Comparison of ENCODE assay signal across 20 mouse cellular contexts in genomic region chr6:90755613-90755941, GRCm38 (mm10).
A peak's percentile ranks its signal among the peaks of the same experiment; 100 is the strongest.
DNase-seq lines count a peak whose midpoint lies in the region; ATAC-seq and TF ChIP-seq lines count a peak whose summit lies in the region.
"Had no signal": no experiment of that assay in that cellular context is flagged by ENCODE, and none has a peak within 500 bp of the region (broad histone marks: within the 10 kb centered on the region; RNA-seq: fewer than 3 reads in every experiment).

No protein-coding gene starts in this region.

- DNase-seq in cerebellum, adult 2 months = no peak
- DNase-seq in cerebellum, postnatal 14 days = no peak
- DNase-seq in heart, adult 18-20 months = no peak
- no peak for DNase-seq in liver, postnatal 0 days
- no peak for DNase-seq in liver, embryonic 11.5 days (ENCODE audit: low spot score)
- DNase-seq: adrenal gland, postnatal 10 days; forebrain, postnatal 0 days; gastrocnemius, postnatal 10 days; gastrocnemius, postnatal 36 days had no signal

- no peak for TF ChIP-seq POLR2A in cerebellum, adult 2 months (IDR thresholded peaks at IDR 0.05; ENCODE audit: borderline replicate concordance, insufficient read depth, low read length)

- peaks cover 72% of the 10 kb centered on the region for H3K4me1 ChIP-seq in cerebellum, adult 2 months (ENCODE audit: control insufficient read depth, insufficient read depth, low read length)
- peaks cover 30% of the 10 kb centered on the region for H3K4me1 ChIP-seq in heart, embryonic 15.5 days (replicated peaks)
- peaks cover 54% of the 10 kb centered on the region for H3K4me1 ChIP-seq in liver, postnatal 0 days (ENCODE audit: insufficient read depth)
- peaks cover 16% of the 10 kb centered on the region for H3K4me1 ChIP-seq in liver, embryonic 11.5 days (replicated peaks; ENCODE audit: control insufficient read depth, insufficient read depth, low read length)
- H3K4me1 ChIP-seq: embryonic facial prominence, embryonic 12.5 days had no signal

- no peaks in the 10 kb centered on the region for H3K27me3 ChIP-seq in cerebellum, adult 2 months (ENCODE audit: control insufficient read depth, insufficient read depth, low read length)
- H3K27me3 ChIP-seq in heart, embryonic 15.5 days = no peaks in the 10 kb centered on the region
- no peaks in the 10 kb centered on the region for H3K27me3 ChIP-seq in liver, postnatal 0 days (ENCODE audit: insufficient read depth, low read length)
- no peaks in the 10 kb centered on the region for H3K27me3 ChIP-seq in liver, embryonic 11.5 days (replicated peaks; ENCODE audit: control insufficient read depth, insufficient read depth, low read length)
- H3K27me3 ChIP-seq: embryonic facial prominence, embryonic 12.5 days; embryonic facial prominence, embryonic 15.5 days; heart, embryonic 12.5 days; hindbrain, embryonic 12.5 days; hindbrain, embryonic 15.5 days; Patski had no signal

- no peak for TF ChIP-seq CTCF in cerebellum, adult 2 months (IDR thresholded peaks at IDR 0.05; ENCODE audit: borderline replicate concordance, insufficient read depth, low read depth, low read length)
- no peak for TF ChIP-seq CTCF in liver, postnatal 0 days (IDR thresholded peaks at IDR 0.05; ENCODE audit: low read depth)

- H3K36me3 ChIP-seq in heart, embryonic 15.5 days = no peaks in the 10 kb centered on the region
- H3K36me3 ChIP-seq in liver, postnatal 0 days (replicated peaks; ENCODE audit: insufficient read depth, low read length) = no peaks in the 10 kb centered on the region
- H3K36me3 ChIP-seq in liver, embryonic 11.5 days (ENCODE audit: control insufficient read depth, insufficient read depth, low read length) = no peaks in the 10 kb centered on the region
- no peaks in the 10 kb centered on the region for H3K36me3 ChIP-seq in macrophage (ENCODE audit: inconsistent target)
- H3K36me3 ChIP-seq: embryonic facial prominence, embryonic 12.5 days; embryonic facial prominence, embryonic 15.5 days; G1E; heart, embryonic 12.5 days; hindbrain, embryonic 12.5 days; hindbrain, embryonic 15.5 days had no signal

- no peak for TF ChIP-seq EP300 in liver, postnatal 0 days (IDR thresholded peaks at IDR 0.05; ENCODE audit: low read depth)

- no peak overlapping the region for H3K4me3 ChIP-seq in cerebellum, adult 2 months (replicated peaks; ENCODE audit: insufficient read depth, low read depth, low read length)
- no peak overlapping the region for H3K4me3 ChIP-seq in heart, embryonic 15.5 days
- H3K4me3 ChIP-seq in liver, postnatal 0 days (ENCODE audit: low read depth, low read length) = no peak overlapping the region
- no peak overlapping the region for H3K4me3 ChIP-seq in liver, embryonic 11.5 days (ENCODE audit: low read depth, low read length)
- H3K4me3 ChIP-seq in macrophage (ENCODE audit: inconsistent target) = no peak overlapping the region
- H3K4me3 ChIP-seq: embryonic facial prominence, embryonic 12.5 days; embryonic facial prominence, embryonic 15.5 days; heart, embryonic 12.5 days; hindbrain, embryonic 12.5 days; hindbrain, embryonic 15.5 days had no signal

- H3K9ac ChIP-seq in heart, embryonic 15.5 days = no peak overlapping the region
- no peak overlapping the region for H3K9ac ChIP-seq in liver, postnatal 0 days (replicated peaks)
- no peak overlapping the region for H3K9ac ChIP-seq in liver, embryonic 11.5 days (ENCODE audit: low read depth, low read length)
- H3K9ac ChIP-seq: embryonic facial prominence, embryonic 12.5 days; embryonic facial prominence, embryonic 15.5 days; forebrain, postnatal 0 days; heart, embryonic 12.5 days; hindbrain, embryonic 12.5 days; hindbrain, embryonic 15.5 days had no signal

- 36% methylated on average over 6 of the region's 6 CpGs for WGBS in cerebellum, adult 2 months
- 81% methylated on average over 6 of the region's 6 CpGs for WGBS in heart, embryonic 15.5 days
- 75% methylated on average over 6 of the region's 6 CpGs for WGBS in liver, postnatal 0 days (ENCODE audit: insufficient replicate concordance)
- WGBS in liver, embryonic 11.5 days = 80% methylated on average over 6 of the region's 6 CpGs
- WGBS in macrophage (ENCODE audit: missing documents) = 95% methylated on average over 6 of the region's 6 CpGs

- H3K4me2 ChIP-seq in heart, embryonic 15.5 days = no peak overlapping the region
- H3K4me2 ChIP-seq in liver, postnatal 0 days (ENCODE audit: low read depth, low read length) = peak overlapping the region; percentile 56; the same call in 1 of the 2 replicates
- H3K4me2 ChIP-seq in liver, embryonic 11.5 days = no peak overlapping the region
- H3K4me2 ChIP-seq: embryonic facial prominence, embryonic 12.5 days; embryonic facial prominence, embryonic 15.5 days; heart, embryonic 12.5 days; hindbrain, embryonic 12.5 days; hindbrain, embryonic 15.5 days had no signal

- 0 out of 2 replicates have a peak overlapping the region, but pooled peaks have one; percentile 12 for H3K27ac ChIP-seq in cerebellum, adult 2 months (ENCODE audit: insufficient read depth, low read length)
- H3K27ac ChIP-seq in heart, embryonic 15.5 days = peak overlapping the region; percentile 29
- peak overlapping the region; percentile 12; the same call in 1 of the 2 replicates for H3K27ac ChIP-seq in liver, postnatal 0 days (ENCODE audit: low read depth)
- H3K27ac ChIP-seq in liver, embryonic 11.5 days (ENCODE audit: low read depth, low read length) = no peak overlapping the region
- peak overlapping the region; percentile 75 for H3K27ac ChIP-seq in macrophage
- H3K27ac ChIP-seq: embryonic facial prominence, embryonic 12.5 days; embryonic facial prominence, embryonic 15.5 days; hindbrain, embryonic 12.5 days; hindbrain, embryonic 15.5 days had no signal

- H3K79me2 ChIP-seq in macrophage (ENCODE audit: inconsistent target) = peaks cover 64% of the 10 kb centered on the region

- H3K9me3 ChIP-seq in heart, embryonic 15.5 days (replicated peaks) = no peaks in the 10 kb centered on the region
- H3K9me3 ChIP-seq in liver, postnatal 0 days (ENCODE audit: low read length) = no peaks in the 10 kb centered on the region
- no peaks in the 10 kb centered on the region for H3K9me3 ChIP-seq in liver, embryonic 11.5 days (ENCODE audit: control insufficient read depth, low read length)
- H3K9me3 ChIP-seq: embryonic facial prominence, embryonic 12.5 days; embryonic facial prominence, embryonic 15.5 days; G1E; heart, embryonic 12.5 days; hindbrain, embryonic 12.5 days; hindbrain, embryonic 15.5 days had no signal

- ATAC-seq in heart, embryonic 15.5 days (replicated peaks; ENCODE audit: insufficient number of reproducible peaks, insufficient read depth, low FRiP score, low read depth) = no peak
- no peak for ATAC-seq in liver, postnatal 0 days
- ATAC-seq in liver, embryonic 11.5 days (replicated peaks; ENCODE audit: low FRiP score) = no peak
- ATAC-seq in cerebellum, adult (ENCODE audit: insufficient number of reproducible peaks, low FRiP score, low TSS enrichment) = no peak
- ATAC-seq: forebrain, embryonic 14.5 days; forebrain, postnatal 0 days; Patski had no signal
